Mouse (Mus musculus): Measurements from ENCODE around the gene St3gal5. TPM values are rescaled to one million over a fixed set of nuclear protein-coding genes. Genes with fewer than 3 reads are reported as not detected.

The St3gal5 gene
- polyA plus RNA-seq, 1 experiment from 2014 or later: 62.1 TPM

Other genes with a start within 250 kb of the St3gal5 start
- gene Ptcd3, start 188.8 kb upstream of the St3gal5 start, polyA plus RNA-seq (2015; fragmentation: Nextera tagmentation; extraction: Ambion mirVana): 81.9 and 84.0 TPM in 2 replicates
- 18.5 and 21.0 TPM in 2 replicates for gene Polr1a, start 188.5 kb upstream of the St3gal5 start, polyA plus RNA-seq (2015; fragmentation: Nextera tagmentation; extraction: Ambion mirVana)
- gene Atoh8, start 138.0 kb downstream of the St3gal5 start, polyA plus RNA-seq (2015; fragmentation: Nextera tagmentation; extraction: Ambion mirVana): 1.9 and 2.2 TPM in 2 replicates
- gene Sftpb, start 207.0 kb downstream of the St3gal5 start, polyA plus RNA-seq (2015; fragmentation: Nextera tagmentation; extraction: Ambion mirVana): 0.23 and 0.51 TPM in 2 replicates
- gene Usp39, start 247.6 kb downstream of the St3gal5 start, polyA plus RNA-seq (2015; fragmentation: Nextera tagmentation; extraction: Ambion mirVana): 41.0 and 41.2 TPM in 2 replicates
- 18.7 and 19.4 TPM in 2 replicates for gene 0610030E20Rik, start 249.7 kb downstream of the St3gal5 start, polyA plus RNA-seq (2015; fragmentation: Nextera tagmentation; extraction: Ambion mirVana)

All from midbrain, embryonic 15.5 days (tissue).